Mouse (Mus musculus): Measurements from ENCODE around the gene Ftsj3. TPM values are rescaled to one million over a fixed set of nuclear protein-coding genes. Genes with fewer than 3 reads are reported as not detected.
"Not testable (repeated sequence)": the region's sequence is repeated elsewhere in the genome, so short reads cannot be mapped to it uniquely, and the experiment has no call there.

Gene Ftsj3
- polyA plus RNA-seq, 1 experiment from 2014 or later = 67.3 TPM

DNA sequence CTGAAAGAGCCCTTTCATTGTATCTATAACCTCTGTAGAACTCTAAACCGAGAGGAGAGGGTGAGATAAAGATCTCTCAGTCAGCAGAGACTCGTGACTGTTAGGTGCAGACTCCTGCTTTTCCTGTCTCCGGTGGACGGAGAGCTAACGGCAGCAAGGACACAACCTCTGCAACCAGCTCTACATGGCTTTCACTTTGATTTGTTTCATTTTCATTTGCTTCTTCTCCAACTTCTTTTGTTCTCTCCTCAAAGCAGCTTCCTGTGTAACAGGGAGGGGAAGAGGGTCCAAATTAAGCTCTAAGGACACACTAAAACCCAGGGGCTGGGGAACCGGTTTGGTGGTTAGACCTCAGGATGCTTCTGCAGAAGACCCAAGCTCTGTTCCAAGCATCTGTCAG, 55.1 kb downstream of the Ftsj3 start:
- Histone ChIP-seq H3K4me2 (no peak overlapping the region), H3K9ac (ENCODE audit: low read length) (no peak overlapping the region), H3K27me3 (ENCODE audit: control insufficient read depth, insufficient read depth, low read length) (no peaks in the 10 kb centered on the region), H3K4me3 (ENCODE audit: low read depth, low read length) (no peak overlapping the region), H3K27ac (ENCODE audit: low read depth, low read length) (no peak overlapping the region), H3K36me3 (ENCODE audit: control insufficient read depth, insufficient read depth, low read length) (peaks cover 19% of the 10 kb centered on the region), H3K4me1 (ENCODE audit: control insufficient read depth, insufficient read depth, low read length) (no peaks in the 10 kb centered on the region), H3K9me3 (ENCODE audit: control insufficient read depth, low read length) (no peaks in the 10 kb centered on the region)
- ATAC-seq (ENCODE audit: low FRiP score) = no peak
- DNase-seq (ENCODE audit: low spot score, missing footprints) = no peak
- WGBS = 91% methylated on average over 6 of the region's 6 CpGs

DNA sequence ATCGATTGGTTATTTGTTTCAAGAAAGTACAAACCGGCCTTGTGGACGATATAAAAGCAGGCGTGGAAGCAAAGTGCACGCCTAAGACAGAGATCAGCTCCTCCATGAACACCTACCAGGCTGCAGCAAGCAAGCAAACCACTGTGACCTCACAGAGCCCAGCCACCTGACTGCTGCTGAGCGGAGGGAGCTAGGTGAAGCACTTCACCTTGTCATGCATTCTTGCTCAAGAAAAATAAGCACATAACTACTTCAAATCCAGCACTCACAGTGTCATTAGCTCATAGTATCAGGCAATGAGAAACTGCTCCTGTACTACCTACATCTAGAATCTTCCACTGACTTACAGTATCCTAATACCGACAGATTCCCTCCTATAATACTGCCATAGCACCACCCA, 55.9 kb downstream of the Ftsj3 start:
- not testable (repeated sequence) for H3K4me1 ChIP-seq (ENCODE audit: control insufficient read depth, insufficient read depth, low read length); ATAC-seq (ENCODE audit: low FRiP score); H3K27ac ChIP-seq (ENCODE audit: low read depth, low read length); H3K9ac ChIP-seq (ENCODE audit: low read length); H3K9me3 ChIP-seq (ENCODE audit: control insufficient read depth, low read length); H3K27me3 ChIP-seq (ENCODE audit: control insufficient read depth, insufficient read depth, low read length); H3K4me3 ChIP-seq (ENCODE audit: low read depth, low read length); H3K4me2 ChIP-seq; DNase-seq (ENCODE audit: low spot score, missing footprints)
- 89% methylated on average over 7 of the region's 7 CpGs for WGBS
- H3K36me3 ChIP-seq (ENCODE audit: control insufficient read depth, insufficient read depth, low read length) = peaks cover 16% of the 10 kb centered on the region

Other genes starting within 250 kb of the Ftsj3 start
- gene Kcnh6, start 248.0 kb downstream of the Ftsj3 start, polyA plus RNA-seq (2014; fragmentation: Nextera tagmentation; extraction: Ambion mirVana) = 0.21 and 0.29 TPM in 2 replicates
- gene Dcaf7, start 219.2 kb downstream of the Ftsj3 start, polyA plus RNA-seq (2014; fragmentation: Nextera tagmentation; extraction: Ambion mirVana) = 72.7 and 76.1 TPM in 2 replicates
- gene Taco1, start 190.0 kb downstream of the Ftsj3 start, polyA plus RNA-seq (2014; fragmentation: Nextera tagmentation; extraction: Ambion mirVana) = 10.5 and 11.1 TPM in 2 replicates
- gene Map3k3, start 171.5 kb downstream of the Ftsj3 start, polyA plus RNA-seq (2014; fragmentation: Nextera tagmentation; extraction: Ambion mirVana) = 14.9 and 16.8 TPM in 2 replicates
- gene Gm10840, start 95.2 kb downstream of the Ftsj3 start, polyA plus RNA-seq (2014; fragmentation: Nextera tagmentation; extraction: Ambion mirVana) = not detected in 2 replicates
- 301 and 308 TPM in 2 replicates for gene Limd2, start 95.2 kb downstream of the Ftsj3 start, polyA plus RNA-seq (2014; fragmentation: Nextera tagmentation; extraction: Ambion mirVana)
- 38.4 and 40.5 TPM in 2 replicates for gene Strada, start 53.9 kb downstream of the Ftsj3 start, polyA plus RNA-seq (2014; fragmentation: Nextera tagmentation; extraction: Ambion mirVana)
- gene Ccdc47, start 39.7 kb downstream of the Ftsj3 start, polyA plus RNA-seq (2014; fragmentation: Nextera tagmentation; extraction: Ambion mirVana) = 74.1 and 76.4 TPM in 2 replicates
- gene Ddx42, start 39.2 kb downstream of the Ftsj3 start, polyA plus RNA-seq (2014; fragmentation: Nextera tagmentation; extraction: Ambion mirVana) = 105 and 110 TPM in 2 replicates
- 396 and 404 TPM in 2 replicates for gene Psmc5, start 75 bp upstream of the Ftsj3 start, polyA plus RNA-seq (2014; fragmentation: Nextera tagmentation; extraction: Ambion mirVana)
- 23.0 and 26.5 TPM in 2 replicates for gene Smarcd2, start 16.9 kb upstream of the Ftsj3 start, polyA plus RNA-seq (2014; fragmentation: Nextera tagmentation; extraction: Ambion mirVana)
- gene Tcam1, start 20.6 kb upstream of the Ftsj3 start, polyA plus RNA-seq (2014; fragmentation: Nextera tagmentation; extraction: Ambion mirVana) = 0.04 TPM in 2 replicates
- not detected in 2 replicates for gene Gh, start 45.8 kb upstream of the Ftsj3 start, polyA plus RNA-seq (2014; fragmentation: Nextera tagmentation; extraction: Ambion mirVana)
- gene Cd79b, start 58.7 kb upstream of the Ftsj3 start, polyA plus RNA-seq (2014; fragmentation: Nextera tagmentation; extraction: Ambion mirVana) = 1.2 and 1.8 TPM in 2 replicates
- not detected in 2 replicates for gene Scn4a, start 97.2 kb upstream of the Ftsj3 start, polyA plus RNA-seq (2014; fragmentation: Nextera tagmentation; extraction: Ambion mirVana)
- gene Prr29, start 109.4 kb upstream of the Ftsj3 start, polyA plus RNA-seq (2014; fragmentation: Nextera tagmentation; extraction: Ambion mirVana) = not detected in 2 replicates
- 15.8 and 16.9 TPM in 2 replicates for gene Icam2, start 132.0 kb upstream of the Ftsj3 start, polyA plus RNA-seq (2014; fragmentation: Nextera tagmentation; extraction: Ambion mirVana)
- gene Ern1, start 231.8 kb upstream of the Ftsj3 start, polyA plus RNA-seq (2014; fragmentation: Nextera tagmentation; extraction: Ambion mirVana) = 4.6 and 5.5 TPM in 2 replicates

All from midbrain, embryonic 11.5 days (tissue).